Mouse (Mus musculus): ENCODE results near the gene Olfr917. TPM values are rescaled to one million over a fixed set of nuclear protein-coding genes. Genes with fewer than 3 reads are reported as not detected.

Gene Olfr917
- not detected in 2 replicates for polyA plus RNA-seq (2015; fragmentation: Nextera tagmentation; extraction: Ambion mirVana)

GRCm38 (mm10) chr9:38665742-38666141 is at the start of gene Olfr917:
Gene Olfr917 (minus strand): TSS chr9:38665842.
- no peaks in the 10 kb centered on the region for H3K27me3 ChIP-seq (ENCODE audit: control insufficient read depth, insufficient read depth, low read depth, low read length)
- 92% methylated on average over 1 of the region's 1 CpGs for WGBS
- no peak within 1 kb of the TSS for H3K4me2 ChIP-seq (ENCODE audit: low read length)
- no peaks in the 10 kb centered on the region for H3K9me3 ChIP-seq (replicated peaks; ENCODE audit: control insufficient read depth, low read length, poor library complexity, severe bottlenecking)
- no peak within 1 kb of the TSS for H3K27ac ChIP-seq (ENCODE audit: low read length)
- H3K9ac ChIP-seq (ENCODE audit: low read depth, low read length) = no peak within 1 kb of the TSS
- H3K4me3 ChIP-seq (ENCODE audit: low read depth, low read length) = no peak within 1 kb of the TSS
- H3K4me1 ChIP-seq (ENCODE audit: control insufficient read depth, insufficient read depth, low read length) = no peaks in the 10 kb centered on the region
- no peak for ATAC-seq
- no peaks in the 10 kb centered on the region for H3K36me3 ChIP-seq (ENCODE audit: control insufficient read depth, insufficient read depth, low read length)

GRCm38 (mm10) chr9:38674501-38674900 is 8.9 kb upstream of the Olfr917 start, which contains the start of gene Olfr918:
Gene Olfr918 (minus strand): TSS chr9:38674601.
- Histone ChIP-seq H3K9ac (ENCODE audit: low read depth, low read length) (no peak within 1 kb of the TSS), H3K4me2 (ENCODE audit: low read length) (no peak within 1 kb of the TSS), H3K27me3 (ENCODE audit: control insufficient read depth, insufficient read depth, low read depth, low read length) (no peaks in the 10 kb centered on the region), H3K4me3 (ENCODE audit: low read depth, low read length) (no peak within 1 kb of the TSS), H3K4me1 (ENCODE audit: control insufficient read depth, insufficient read depth, low read length) (no peaks in the 10 kb centered on the region), H3K36me3 (ENCODE audit: control insufficient read depth, insufficient read depth, low read length) (no peaks in the 10 kb centered on the region), H3K27ac (ENCODE audit: low read length) (no peak within 1 kb of the TSS), H3K9me3 (replicated peaks; ENCODE audit: control insufficient read depth, low read length, poor library complexity, severe bottlenecking) (no peaks in the 10 kb centered on the region)
- 83% methylated on average over 2 of the region's 2 CpGs for WGBS
- no peak for ATAC-seq

- no peak overlapping the region for H3K9ac ChIP-seq (ENCODE audit: low read depth, low read length)
- ATAC-seq = no peak
- H3K27ac ChIP-seq (ENCODE audit: low read length) = no peak overlapping the region
- no peak overlapping the region for H3K4me3 ChIP-seq (ENCODE audit: low read depth, low read length)
- no peaks in the 10 kb centered on the region for H3K9me3 ChIP-seq (replicated peaks; ENCODE audit: control insufficient read depth, low read length, poor library complexity, severe bottlenecking)
- no peaks in the 10 kb centered on the region for H3K36me3 ChIP-seq (ENCODE audit: control insufficient read depth, insufficient read depth, low read length)
- no peak overlapping the region for H3K4me2 ChIP-seq (ENCODE audit: low read length)
- WGBS = 85% methylated on average over 2 of the region's 2 CpGs
- no peaks in the 10 kb centered on the region for H3K27me3 ChIP-seq (ENCODE audit: control insufficient read depth, insufficient read depth, low read depth, low read length)
- no peaks in the 10 kb centered on the region for H3K4me1 ChIP-seq (ENCODE audit: control insufficient read depth, insufficient read depth, low read length)
Measured at GRCm38 (mm10) chr9:38672887-38673286, 7.2 kb upstream of the Olfr917 start.

GRCm38 (mm10) chr9:38659775-38660174 is 5.9 kb downstream of the Olfr917 start, which contains the start of gene Olfr916:
Gene Olfr916 (minus strand): TSS chr9:38659875.
- Histone ChIP-seq H3K4me3 (ENCODE audit: low read depth, low read length) (no peak within 1 kb of the TSS), H3K27ac (ENCODE audit: low read length) (no peak within 1 kb of the TSS), H3K36me3 (ENCODE audit: control insufficient read depth, insufficient read depth, low read length) (no peaks in the 10 kb centered on the region), H3K4me2 (ENCODE audit: low read length) (no peak within 1 kb of the TSS), H3K9me3 (replicated peaks; ENCODE audit: control insufficient read depth, low read length, poor library complexity, severe bottlenecking) (no peaks in the 10 kb centered on the region), H3K27me3 (ENCODE audit: control insufficient read depth, insufficient read depth, low read depth, low read length) (no peaks in the 10 kb centered on the region), H3K4me1 (ENCODE audit: control insufficient read depth, insufficient read depth, low read length) (no peaks in the 10 kb centered on the region), H3K9ac (ENCODE audit: low read depth, low read length) (no peak within 1 kb of the TSS)
- WGBS = 63% methylated on average over 1 of the region's 1 CpGs
- ATAC-seq = no peak

GRCm38 (mm10) chr9:38632406-38632805 is 33.2 kb downstream of the Olfr917 start:
- Histone ChIP-seq H3K4me2 (ENCODE audit: low read length) (no peak overlapping the region), H3K4me1 (ENCODE audit: control insufficient read depth, insufficient read depth, low read length) (no peaks in the 10 kb centered on the region), H3K36me3 (ENCODE audit: control insufficient read depth, insufficient read depth, low read length) (no peaks in the 10 kb centered on the region), H3K9me3 (replicated peaks; ENCODE audit: control insufficient read depth, low read length, poor library complexity, severe bottlenecking) (peaks cover 3% of the 10 kb centered on the region), H3K9ac (ENCODE audit: low read depth, low read length) (no peak overlapping the region), H3K27ac (ENCODE audit: low read length) (no peak overlapping the region), H3K4me3 (ENCODE audit: low read depth, low read length) (no peak overlapping the region), H3K27me3 (ENCODE audit: control insufficient read depth, insufficient read depth, low read depth, low read length) (no peaks in the 10 kb centered on the region)
- ATAC-seq = no peak
- WGBS = 73% methylated on average over 4 of the region's 4 CpGs

Other genes starting within 250 kb of the Olfr917 start
- gene Olfr901, start 236.4 kb downstream of the Olfr917 start, polyA plus RNA-seq (2015; fragmentation: Nextera tagmentation; extraction: Ambion mirVana) = not detected in 2 replicates
- gene Olfr902, start 218.2 kb downstream of the Olfr917 start, polyA plus RNA-seq (2015; fragmentation: Nextera tagmentation; extraction: Ambion mirVana) = not detected in 2 replicates
- not detected in 2 replicates for gene Olfr904, start 202.7 kb downstream of the Olfr917 start, polyA plus RNA-seq (2015; fragmentation: Nextera tagmentation; extraction: Ambion mirVana)
- not detected in 2 replicates for gene Olfr905, start 194.7 kb downstream of the Olfr917 start, polyA plus RNA-seq (2015; fragmentation: Nextera tagmentation; extraction: Ambion mirVana)
- not detected in 2 replicates for gene Olfr906, start 178.8 kb downstream of the Olfr917 start, polyA plus RNA-seq (2015; fragmentation: Nextera tagmentation; extraction: Ambion mirVana)
- gene Olfr907, start 170.0 kb downstream of the Olfr917 start, polyA plus RNA-seq (2015; fragmentation: Nextera tagmentation; extraction: Ambion mirVana) = not detected in 2 replicates
- not detected in 2 replicates for gene Olfr911-ps1, start 144.3 kb downstream of the Olfr917 start, polyA plus RNA-seq (2015; fragmentation: Nextera tagmentation; extraction: Ambion mirVana)
- not detected in 2 replicates for gene Olfr910, start 128.0 kb downstream of the Olfr917 start, polyA plus RNA-seq (2015; fragmentation: Nextera tagmentation; extraction: Ambion mirVana)
- not detected in 2 replicates for gene Olfr912, start 85.7 kb downstream of the Olfr917 start, polyA plus RNA-seq (2015; fragmentation: Nextera tagmentation; extraction: Ambion mirVana)
- not detected in 2 replicates for gene Olfr913, start 73.1 kb downstream of the Olfr917 start, polyA plus RNA-seq (2015; fragmentation: Nextera tagmentation; extraction: Ambion mirVana)
- gene Olfr914, start 60.7 kb downstream of the Olfr917 start, polyA plus RNA-seq (2015; fragmentation: Nextera tagmentation; extraction: Ambion mirVana) = not detected in 2 replicates
- not detected in 2 replicates for gene Olfr916, start 6.0 kb downstream of the Olfr917 start, polyA plus RNA-seq (2015; fragmentation: Nextera tagmentation; extraction: Ambion mirVana)
- not detected in 2 replicates for gene Olfr918, start 8.8 kb upstream of the Olfr917 start, polyA plus RNA-seq (2015; fragmentation: Nextera tagmentation; extraction: Ambion mirVana)
- gene Olfr919, start 37.8 kb upstream of the Olfr917 start, polyA plus RNA-seq (2015; fragmentation: Nextera tagmentation; extraction: Ambion mirVana) = not detected in 2 replicates
- 6.0 and 6.2 TPM in 2 replicates for gene Vwa5a, start 52.4 kb upstream of the Olfr917 start, polyA plus RNA-seq (2015; fragmentation: Nextera tagmentation; extraction: Ambion mirVana)
- not detected in 2 replicates for gene Olfr920, start 86.5 kb upstream of the Olfr917 start, polyA plus RNA-seq (2015; fragmentation: Nextera tagmentation; extraction: Ambion mirVana)
- not detected in 2 replicates for gene Olfr921, start 107.2 kb upstream of the Olfr917 start, polyA plus RNA-seq (2015; fragmentation: Nextera tagmentation; extraction: Ambion mirVana)
- gene Olfr922, start 148.8 kb upstream of the Olfr917 start, polyA plus RNA-seq (2015; fragmentation: Nextera tagmentation; extraction: Ambion mirVana) = not detected in 2 replicates
- gene Olfr923, start 160.7 kb upstream of the Olfr917 start, polyA plus RNA-seq (2015; fragmentation: Nextera tagmentation; extraction: Ambion mirVana) = not detected in 2 replicates
- gene Olfr924, start 178.6 kb upstream of the Olfr917 start, polyA plus RNA-seq (2015; fragmentation: Nextera tagmentation; extraction: Ambion mirVana) = not detected in 2 replicates
- not detected in 2 replicates for gene Olfr26, start 189.2 kb upstream of the Olfr917 start, polyA plus RNA-seq (2015; fragmentation: Nextera tagmentation; extraction: Ambion mirVana)
- not detected in 2 replicates for gene Olfr926, start 211.3 kb upstream of the Olfr917 start, polyA plus RNA-seq (2015; fragmentation: Nextera tagmentation; extraction: Ambion mirVana)